Mouse (Mus musculus): ENCODE data around the gene Tns1. TPM values are rescaled to one million over a fixed set of nuclear protein-coding genes. Genes with fewer than 3 reads are reported as not detected.

The Tns1 gene
- total RNA-seq, 2 experiments from 2014 or later: 2.9 to 4.9 TPM

- ATAC-seq (ENCODE audit: poor library complexity, severe bottlenecking): no peak
Observed at GRCm38 (mm10) chr1:73963626-73964025, 160.6 kb downstream of the Tns1 start.

DNA sequence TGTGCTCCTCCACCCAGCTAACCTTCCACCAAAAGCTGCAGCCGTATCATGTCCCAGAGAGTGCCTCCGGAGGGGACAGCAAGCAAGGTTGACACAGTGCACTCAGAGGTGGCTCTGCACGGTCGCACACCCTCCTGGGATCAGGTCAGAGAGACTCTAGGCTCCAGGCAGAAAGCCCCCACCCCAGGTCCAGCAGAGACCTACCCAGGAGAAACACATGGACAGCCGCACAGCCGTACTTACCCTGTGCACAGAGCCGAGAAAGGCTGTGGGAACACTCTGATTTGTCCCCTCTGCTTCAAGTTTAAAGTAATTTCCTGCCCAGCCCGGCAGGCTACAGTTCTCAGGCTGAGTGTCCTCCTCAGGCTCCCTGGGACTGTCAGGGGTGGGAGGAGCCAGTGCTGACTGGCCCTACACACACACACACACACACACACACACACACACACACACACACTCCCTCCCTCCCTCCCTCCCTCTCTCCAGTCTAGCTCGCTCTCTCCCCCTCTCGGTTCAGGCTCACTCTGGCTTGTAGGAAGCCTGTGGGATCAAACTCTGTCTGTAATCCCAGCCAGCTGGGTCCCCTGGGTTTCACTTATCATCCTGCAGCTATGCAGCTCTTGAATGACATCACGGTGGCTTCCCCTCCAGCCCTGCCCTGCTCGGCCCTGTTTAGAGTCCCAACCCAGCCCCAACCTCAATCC, 161.4 kb downstream of the Tns1 start:
- ATAC-seq (ENCODE audit: poor library complexity, severe bottlenecking): no peak

DNA sequence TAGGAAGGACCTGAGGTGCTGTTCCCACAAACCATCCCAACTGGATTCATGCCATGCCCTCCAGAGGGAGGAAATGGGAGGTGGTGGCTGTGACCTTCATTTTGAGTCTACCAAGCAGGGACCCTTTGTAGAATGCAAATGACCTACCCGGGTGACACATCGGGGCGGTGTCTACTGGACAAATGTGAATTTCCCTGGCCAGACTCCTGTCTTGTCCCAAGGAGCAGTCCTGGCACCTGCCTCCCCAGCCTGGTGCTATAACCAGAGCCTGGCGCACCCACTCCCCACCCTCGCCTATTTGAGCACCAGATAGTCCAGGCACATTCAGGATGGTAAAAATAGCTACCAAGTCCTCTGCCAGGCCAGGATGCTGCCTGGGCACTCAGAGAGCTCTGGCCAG, 162.2 kb downstream of the Tns1 start:
- no peak for ATAC-seq (ENCODE audit: poor library complexity, severe bottlenecking)

GRCm38 (mm10) chr1:73959758-73960157, 164.5 kb downstream of the Tns1 start:
- no peak for ATAC-seq (ENCODE audit: poor library complexity, severe bottlenecking)

DNA sequence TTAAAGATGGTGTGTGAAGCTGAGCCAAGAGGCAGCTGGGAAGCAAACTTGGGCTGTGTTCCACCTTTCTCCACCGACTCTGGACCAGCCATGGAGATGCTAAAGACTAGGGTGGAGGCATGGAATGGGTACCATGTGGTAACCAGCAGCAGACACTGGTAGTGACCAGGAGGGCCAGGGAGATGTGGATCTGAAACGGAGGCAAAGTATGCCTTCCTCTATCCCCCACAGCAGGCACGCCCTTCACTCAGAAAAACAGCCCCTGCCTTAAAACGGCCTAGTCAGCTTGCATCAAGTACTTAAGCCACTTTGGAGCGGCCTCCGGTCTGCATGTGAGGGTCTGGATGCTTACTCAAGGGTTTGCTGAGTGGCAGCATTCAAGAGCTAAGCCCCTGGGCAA, 164.9 kb downstream of the Tns1 start:
- ATAC-seq (ENCODE audit: poor library complexity, severe bottlenecking): no peak

DNA sequence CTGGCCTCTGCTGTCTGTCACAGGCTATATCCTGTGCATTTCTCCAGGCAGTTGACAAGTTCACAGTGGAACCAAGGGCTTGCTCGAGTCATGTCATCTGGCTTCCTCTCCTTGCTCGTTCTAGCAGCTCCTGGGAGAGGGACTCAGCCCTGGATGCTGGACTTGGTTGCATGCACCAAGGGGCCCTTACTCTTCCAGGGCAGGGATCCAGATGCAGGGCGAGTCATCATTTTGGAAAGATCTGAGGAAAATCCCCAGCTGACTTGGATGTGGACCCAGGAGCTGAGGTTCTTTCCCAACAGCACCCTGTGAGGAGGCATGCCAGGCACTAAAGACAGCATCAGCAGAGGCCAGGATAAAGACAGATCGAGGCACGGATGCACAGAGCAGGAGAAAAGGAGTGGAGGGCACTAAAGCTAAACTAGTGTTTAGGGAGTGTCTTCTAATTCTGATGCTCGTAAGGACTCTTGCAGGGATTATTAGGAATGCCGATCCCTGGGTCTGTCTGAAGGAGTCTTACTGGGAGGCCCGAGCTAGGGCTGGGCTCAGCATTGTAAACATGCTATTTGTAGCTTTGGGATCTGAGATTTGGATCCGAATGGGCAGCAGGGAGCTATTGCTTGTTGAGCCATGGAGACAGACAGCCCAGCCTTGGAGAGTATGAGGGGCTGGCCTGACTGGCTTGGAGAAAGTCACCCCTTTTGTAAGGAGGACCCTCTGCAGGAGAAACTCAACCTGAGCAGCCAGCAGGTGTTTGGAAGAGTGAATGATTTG, 165.9 kb downstream of the Tns1 start:
- ATAC-seq (ENCODE audit: poor library complexity, severe bottlenecking): no peak

DNA sequence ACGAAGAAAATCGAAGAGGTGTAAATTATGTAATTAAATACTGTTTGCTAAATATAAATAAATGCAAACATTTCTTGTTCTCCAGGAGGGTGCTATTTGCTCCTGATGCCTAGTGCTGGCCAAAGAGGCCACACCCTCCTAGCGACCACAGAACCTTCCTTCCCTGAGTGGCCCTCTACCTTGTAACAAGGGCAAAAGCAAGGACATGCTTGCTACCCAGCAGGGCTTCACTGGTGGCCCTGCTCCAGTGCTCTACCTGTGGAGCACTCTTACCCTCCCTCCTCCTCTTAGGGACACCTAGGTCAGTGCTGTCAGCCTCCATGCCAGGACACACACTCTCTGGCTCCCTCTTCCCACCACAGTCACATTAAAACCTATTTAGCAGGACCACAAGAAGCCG, 166.8 kb downstream of the Tns1 start:
- no peak for ATAC-seq (ENCODE audit: poor library complexity, severe bottlenecking)

GRCm38 (mm10) chr1:73956320-73956719, 167.9 kb downstream of the Tns1 start:
- ATAC-seq (ENCODE audit: poor library complexity, severe bottlenecking): no peak

DNA sequence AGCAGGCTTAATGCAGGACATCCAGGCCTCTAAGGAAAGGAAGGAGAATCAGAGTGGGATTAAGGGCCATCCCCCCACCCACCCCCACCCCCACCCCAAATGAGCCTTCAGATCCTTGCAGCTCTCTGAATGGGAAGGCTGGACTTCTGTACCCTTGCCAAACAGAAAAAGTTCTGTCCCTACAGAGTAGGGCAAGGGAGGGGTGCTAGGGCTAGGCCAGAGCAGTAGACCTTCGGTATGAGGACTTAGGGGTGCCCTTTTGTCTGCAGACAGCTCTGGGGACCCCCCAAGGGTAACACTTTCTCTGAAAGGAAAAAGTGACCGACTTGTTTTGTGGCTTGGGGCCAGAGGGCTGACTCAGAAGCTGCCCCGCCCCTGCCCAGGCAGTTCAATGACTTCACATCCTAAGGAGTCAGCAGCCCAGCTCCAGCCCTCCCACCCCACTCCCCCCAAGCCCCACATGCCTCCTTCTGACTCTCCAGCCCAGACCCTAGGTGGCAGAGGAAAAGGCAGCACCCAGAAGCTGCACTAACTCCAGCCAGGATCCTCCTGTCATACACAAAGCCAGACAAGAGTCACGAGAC, 168.9 kb downstream of the Tns1 start:
- no peak for ATAC-seq (ENCODE audit: poor library complexity, severe bottlenecking)

DNA sequence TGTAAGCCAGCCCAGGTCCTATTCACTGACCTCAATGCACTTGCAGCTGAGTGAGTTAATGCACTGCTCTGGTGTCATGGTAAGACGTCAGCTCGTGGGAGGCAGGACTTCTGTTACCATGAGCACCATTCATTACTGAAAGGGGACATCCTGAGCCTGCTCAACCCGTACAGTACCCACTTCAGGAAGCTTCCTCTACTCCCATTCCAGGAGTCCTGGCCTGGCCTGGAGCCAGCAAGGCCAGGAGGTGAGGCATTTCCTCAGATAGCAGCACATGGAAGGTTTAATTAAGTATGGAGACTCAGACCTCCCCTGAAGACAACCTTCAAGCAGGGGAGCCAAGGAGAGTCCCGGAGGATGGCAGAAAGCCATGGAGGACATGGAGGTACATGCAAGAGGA, 169.6 kb downstream of the Tns1 start:
- ATAC-seq (ENCODE audit: poor library complexity, severe bottlenecking): no peak

DNA sequence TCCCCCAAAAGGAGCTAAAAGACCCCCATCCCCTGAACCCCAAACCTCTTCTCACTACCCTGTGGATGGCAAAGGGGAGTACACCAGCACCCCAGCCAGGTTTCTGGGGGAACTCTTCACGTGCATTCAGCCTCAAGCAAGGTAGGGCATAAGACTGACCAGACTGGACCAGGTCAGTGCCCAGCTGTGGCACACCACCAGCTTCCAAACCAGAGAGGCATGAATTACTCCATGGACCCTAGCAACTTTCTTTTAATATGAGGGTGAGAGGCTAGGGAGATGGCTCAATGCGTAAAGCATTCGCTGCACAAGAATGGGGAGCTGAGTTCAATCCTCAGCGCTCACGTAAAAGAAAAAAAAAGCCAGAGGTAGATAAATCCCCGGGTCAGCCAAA, 170.2 kb downstream of the Tns1 start:
- ATAC-seq (ENCODE audit: poor library complexity, severe bottlenecking): no peak

DNA sequence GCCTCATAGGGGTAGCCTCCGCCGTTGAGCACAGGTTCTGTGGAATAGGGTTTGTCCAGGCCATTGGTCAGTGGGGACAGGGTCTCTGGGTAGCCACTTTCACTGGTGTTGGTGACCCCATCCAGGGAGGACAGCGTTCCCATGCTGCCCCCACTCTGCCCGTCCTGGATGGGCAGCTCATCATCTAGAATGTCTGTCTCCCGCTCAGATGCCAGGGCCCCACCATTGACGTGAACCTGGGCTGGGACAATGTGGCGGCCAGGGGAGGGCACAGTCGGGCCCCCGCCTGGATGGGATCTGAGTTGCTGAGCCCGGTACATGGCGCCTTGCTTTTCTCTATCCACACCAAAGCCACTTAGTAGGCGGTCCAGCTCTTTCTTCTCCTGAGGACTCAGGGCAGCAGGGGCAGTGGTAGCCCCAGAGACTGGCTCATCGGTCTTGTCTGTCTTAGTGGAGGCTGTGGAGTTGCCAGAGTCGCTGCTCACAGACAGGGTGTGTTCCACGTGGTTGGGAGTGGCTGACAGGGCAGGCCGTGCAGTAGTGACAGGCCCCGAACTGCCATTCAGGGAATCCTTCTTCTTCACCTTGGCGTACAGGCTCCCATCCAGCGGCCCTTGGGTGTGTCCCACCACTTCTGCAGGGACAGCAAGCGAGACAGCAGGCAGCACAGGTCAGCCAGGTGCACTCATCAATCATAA, 170.8 kb downstream of the Tns1 start:
- ATAC-seq (ENCODE audit: poor library complexity, severe bottlenecking): no peak

- ATAC-seq (ENCODE audit: poor library complexity, severe bottlenecking): no peak
Observed at GRCm38 (mm10) chr1:73952598-73952997, 171.7 kb downstream of the Tns1 start.

DNA sequence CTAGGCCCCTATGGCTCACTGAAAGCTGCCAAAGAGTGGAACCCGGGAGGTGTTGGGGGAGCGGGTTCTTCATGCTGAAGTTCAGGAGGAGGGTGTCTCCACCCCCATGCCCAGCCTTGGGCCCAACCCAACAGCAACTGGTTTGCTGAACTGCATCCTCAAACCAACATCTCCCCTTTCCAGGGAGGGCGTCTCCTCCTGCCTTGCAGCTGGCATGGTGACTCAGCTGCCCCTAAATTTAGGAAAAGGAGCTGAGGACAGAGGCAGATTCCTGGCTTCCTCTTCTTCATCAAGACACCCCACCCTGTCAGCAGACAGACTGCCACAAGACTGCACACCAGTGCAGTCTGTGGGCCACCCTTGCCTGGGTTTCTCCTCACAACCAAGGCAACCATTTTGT, 173.1 kb downstream of the Tns1 start:
- ATAC-seq (ENCODE audit: poor library complexity, severe bottlenecking): no peak

- no peak for ATAC-seq (ENCODE audit: poor library complexity, severe bottlenecking)
Observed at GRCm38 (mm10) chr1:73948757-73949156, 175.5 kb downstream of the Tns1 start.

DNA sequence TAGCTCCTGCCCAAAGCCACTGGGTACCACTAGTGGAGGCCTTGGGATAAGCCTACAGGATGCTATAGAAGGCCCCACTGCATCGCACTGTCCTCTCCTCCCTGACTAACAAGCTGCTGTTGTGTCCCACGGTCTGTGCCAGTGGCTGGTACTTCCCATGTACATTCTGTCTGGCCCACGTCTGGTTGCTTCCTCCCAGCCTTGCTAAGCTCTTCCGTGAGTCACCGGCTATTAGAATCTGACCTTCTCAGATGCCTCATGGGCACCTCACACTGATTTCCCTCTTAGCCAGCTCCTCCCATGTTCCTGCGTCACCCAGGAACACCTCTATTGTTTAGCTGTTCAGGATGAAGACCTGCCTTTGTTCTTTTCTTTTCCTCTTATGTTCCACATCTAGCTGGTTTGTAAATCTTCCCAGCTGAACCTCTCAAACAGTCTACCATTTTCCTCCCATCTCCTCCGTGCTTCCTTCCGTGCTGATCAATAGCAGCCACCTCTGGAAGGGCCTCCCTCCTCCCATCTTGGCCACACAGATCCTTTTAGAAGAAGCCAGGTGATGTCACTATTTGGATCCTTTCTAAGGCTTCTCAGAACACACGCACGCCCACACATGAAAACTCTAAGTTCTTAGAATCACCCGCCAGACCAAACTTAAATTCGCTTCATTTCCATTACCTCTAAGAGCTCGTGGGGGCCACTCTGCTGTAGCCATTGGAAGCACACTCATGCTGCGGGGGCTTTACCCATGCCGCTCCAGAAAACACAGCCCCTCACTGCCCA, 176.5 kb downstream of the Tns1 start:
- ATAC-seq (ENCODE audit: poor library complexity, severe bottlenecking): no peak

- no peak for ATAC-seq (ENCODE audit: poor library complexity, severe bottlenecking)
Observed at GRCm38 (mm10) chr1:73946701-73947100, 177.5 kb downstream of the Tns1 start.

DNA sequence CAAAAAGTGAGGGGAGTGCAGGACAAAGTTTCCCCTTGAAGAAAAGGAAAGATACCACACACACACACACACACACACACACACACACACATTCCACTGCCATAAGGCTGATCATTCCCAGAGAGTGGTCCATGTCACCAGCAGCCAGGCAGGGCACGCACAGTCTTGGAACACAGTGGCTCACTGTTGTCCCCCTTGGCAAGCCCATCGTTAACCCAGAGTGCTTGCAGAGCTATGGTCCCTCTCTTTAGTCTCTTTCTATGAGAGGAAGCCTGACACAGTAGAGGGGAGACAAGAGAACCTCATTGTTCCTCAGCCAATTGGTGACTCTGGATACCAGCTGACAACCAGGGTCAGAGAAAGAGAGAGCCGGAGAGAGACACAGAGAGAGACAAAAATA, 179.9 kb downstream of the Tns1 start:
- ATAC-seq (ENCODE audit: poor library complexity, severe bottlenecking): no peak

DNA sequence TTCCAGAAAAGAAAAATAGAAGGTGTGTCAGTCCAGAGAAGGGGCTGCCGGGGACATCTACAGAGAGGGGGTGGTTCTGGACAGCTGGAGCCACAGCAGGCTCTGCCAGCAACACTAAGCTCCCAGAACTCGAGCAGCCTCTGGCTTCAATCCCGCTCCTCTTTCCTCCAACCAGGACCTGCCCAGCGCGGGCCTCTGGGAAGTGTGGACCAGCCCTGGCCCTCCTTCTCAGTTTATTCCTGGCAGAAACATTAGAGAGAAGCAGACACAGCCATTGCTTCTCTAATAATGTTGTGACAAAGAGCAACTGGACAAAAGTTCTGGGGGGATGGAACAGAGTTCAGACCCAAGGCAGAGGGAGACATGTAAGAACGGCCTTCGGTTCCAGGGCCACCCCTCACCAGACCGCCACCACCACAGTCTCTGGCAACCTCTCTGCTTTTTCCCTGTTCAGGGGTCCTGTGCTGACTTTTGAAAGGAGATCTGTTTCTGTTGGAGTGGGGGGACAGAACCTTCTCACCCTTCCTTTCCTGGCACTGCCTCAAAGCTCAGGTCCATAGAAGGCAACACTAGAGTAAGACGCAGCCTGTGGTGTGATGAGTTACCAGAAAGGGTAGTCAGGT, 180.5 kb downstream of the Tns1 start:
- no peak for ATAC-seq (ENCODE audit: poor library complexity, severe bottlenecking)

DNA sequence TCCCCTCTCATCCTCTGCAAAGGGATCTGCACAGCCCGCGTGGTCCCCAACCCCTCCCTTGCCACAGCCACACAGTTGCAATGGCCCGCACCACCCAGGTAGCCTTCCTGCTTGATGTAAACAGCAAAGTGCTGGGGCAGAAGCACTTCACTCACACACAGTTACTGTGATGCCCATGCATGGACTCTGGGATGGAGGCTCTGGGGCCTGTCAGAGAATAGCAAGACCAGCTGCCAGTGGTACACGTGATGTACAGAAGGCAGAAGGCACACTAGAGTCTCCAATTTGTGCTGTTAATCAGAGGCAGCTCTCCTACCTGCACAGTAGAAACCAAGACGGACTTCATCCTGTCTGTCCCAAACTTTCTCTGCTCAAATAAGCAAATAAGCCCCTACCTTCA, 181.0 kb downstream of the Tns1 start:
- no peak for ATAC-seq (ENCODE audit: poor library complexity, severe bottlenecking)

All from megakaryocyte, adult 5-6 weeks (primary cell).